Mouse (Mus musculus) urinary bladder, postnatal 25 days (tissue): Measurements from ENCODE around the gene Dock8.
A peak's percentile ranks its signal among the peaks of the same experiment; 100 is the strongest.

ENCODE experiments used
- DNase-seq: peaks from one replicate; pipeline ENCODE4 v3.0.0; 2022; ENCODE audit warnings: low spot score

Gene Dock8

GRCm38 (mm10) chr19:25062188-25062856 lies 63.0 kb downstream of the Dock8 start:
- DNase-seq, result no peak

GRCm38 (mm10) chr19:25062857-25063240 lies 63.5 kb downstream of the Dock8 start:
- no peak for DNase-seq

GRCm38 (mm10) chr19:25066229-25066628 lies 66.9 kb downstream of the Dock8 start:
- no peak for DNase-seq

GRCm38 (mm10) chr19:25068518-25068917 lies 69.2 kb downstream of the Dock8 start:
- DNase-seq, result no peak

GRCm38 (mm10) chr19:25072521-25072920 lies 73.2 kb downstream of the Dock8 start:
- DNase-seq, result no peak

GRCm38 (mm10) chr19:25074741-25075140 lies 75.4 kb downstream of the Dock8 start:
- DNase-seq, result no peak

GRCm38 (mm10) chr19:25077636-25078035 lies 78.3 kb downstream of the Dock8 start:
- no peak for DNase-seq

- DNase-seq, result no peak
These were observed 78.8 kb downstream of the Dock8 start for GRCm38 (mm10) chr19:25078130-25078529.

- DNase-seq, result no peak
These were observed 80.8 kb downstream of the Dock8 start for GRCm38 (mm10) chr19:25080166-25080565.

- DNase-seq, result no peak
These were observed 83.5 kb downstream of the Dock8 start for GRCm38 (mm10) chr19:25082839-25083238.

- no peak for DNase-seq
These were observed 87.8 kb downstream of the Dock8 start for GRCm38 (mm10) chr19:25087181-25087580.

GRCm38 (mm10) chr19:25089746-25090145 lies 90.4 kb downstream of the Dock8 start:
- DNase-seq, result no peak

- DNase-seq, result no peak
These were observed 95.8 kb downstream of the Dock8 start for GRCm38 (mm10) chr19:25095135-25095534.

GRCm38 (mm10) chr19:25096316-25096715 lies 97.0 kb downstream of the Dock8 start:
- no peak for DNase-seq

- DNase-seq, result peak; percentile 45
These were observed 97.7 kb downstream of the Dock8 start for GRCm38 (mm10) chr19:25096986-25097385.

- DNase-seq, result no peak
These were observed 98.2 kb downstream of the Dock8 start for GRCm38 (mm10) chr19:25097506-25097905.

GRCm38 (mm10) chr19:25097951-25098350 lies 98.6 kb downstream of the Dock8 start:
- DNase-seq, result no peak

- no peak for DNase-seq
These were observed 99.6 kb downstream of the Dock8 start for GRCm38 (mm10) chr19:25098941-25099340.

GRCm38 (mm10) chr19:25105682-25106081 lies 106.3 kb downstream of the Dock8 start:
- no peak for DNase-seq

GRCm38 (mm10) chr19:25106315-25106714 lies 107.0 kb downstream of the Dock8 start:
- DNase-seq, result no peak

- DNase-seq, result no peak
These were observed 108.1 kb downstream of the Dock8 start for GRCm38 (mm10) chr19:25107417-25107816.

GRCm38 (mm10) chr19:25111591-25112233 lies 112.4 kb downstream of the Dock8 start:
- DNase-seq, result no peak

GRCm38 (mm10) chr19:25116981-25117380 lies 117.6 kb downstream of the Dock8 start:
- DNase-seq, result no peak

- no peak for DNase-seq
These were observed 123.1 kb downstream of the Dock8 start for GRCm38 (mm10) chr19:25122417-25122816.
